Mouse (Mus musculus): ENCODE measurements around the gene Susd4.

Susd4 gene

GRCm38 (mm10) chr1:182861671-182862358 is 98.2 kb downstream of the Susd4 start:
- DNase-seq (ENCODE audit: low read depth) = no peak

- no peak for DNase-seq (ENCODE audit: low read depth)
Observed at GRCm38 (mm10) chr1:182863396-182863795, 99.7 kb downstream of the Susd4 start.

DNA sequence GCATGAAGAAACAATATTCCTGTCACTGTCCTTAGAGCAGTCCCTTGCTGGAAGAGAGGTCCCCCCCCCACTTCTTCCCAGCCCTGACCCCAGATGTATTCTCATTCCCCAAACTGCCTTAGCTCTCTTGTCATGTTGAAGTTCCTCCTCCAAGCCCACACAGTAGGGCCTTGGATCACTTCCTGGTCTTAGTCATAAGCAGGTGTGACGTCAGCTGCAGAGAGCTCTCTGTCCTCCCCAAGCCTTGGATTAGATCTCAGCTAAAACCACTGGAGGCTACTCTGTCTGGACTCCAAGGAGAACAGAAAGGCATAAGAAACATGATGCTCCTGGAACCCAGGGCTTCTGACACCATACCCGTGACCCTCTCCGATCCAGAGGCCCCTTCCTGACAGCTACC is 104.2 kb downstream of the Susd4 start:
- no peak for DNase-seq (ENCODE audit: low read depth)

DNA sequence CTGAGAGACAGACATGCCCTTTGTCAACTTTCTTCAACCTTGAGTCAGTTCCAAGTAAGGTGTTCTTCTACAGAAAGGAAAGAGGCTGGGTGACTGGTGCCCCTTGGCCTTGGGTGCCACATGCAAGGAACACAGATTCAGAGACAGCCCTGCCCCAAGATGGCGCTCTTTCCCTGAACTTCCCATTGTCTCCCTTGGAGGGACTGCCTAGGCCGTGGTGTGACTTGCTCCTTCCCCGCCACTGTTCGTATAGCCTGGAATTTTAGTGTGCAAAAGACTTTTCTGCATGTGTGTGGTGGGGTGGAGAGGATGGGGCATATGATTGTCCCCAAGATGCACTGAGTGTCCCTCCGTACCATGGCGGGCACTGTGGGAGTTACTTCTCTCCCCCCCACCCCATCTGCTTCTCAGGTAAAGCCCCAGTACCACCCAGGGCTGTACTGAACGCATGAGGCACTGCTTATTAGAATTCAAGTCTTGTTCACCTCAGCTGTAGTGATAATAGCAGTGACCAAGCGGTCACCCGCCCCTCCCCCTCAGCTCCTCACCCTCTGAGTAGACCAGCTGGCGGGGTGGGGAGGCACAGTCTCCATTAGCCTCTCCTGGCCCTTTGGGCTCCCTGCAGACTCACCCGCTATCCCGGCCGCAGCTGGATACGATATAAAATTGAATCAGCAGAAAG is 104.9 kb downstream of the Susd4 start:
- DNase-seq (ENCODE audit: low read depth) = peak; percentile 41

DNA sequence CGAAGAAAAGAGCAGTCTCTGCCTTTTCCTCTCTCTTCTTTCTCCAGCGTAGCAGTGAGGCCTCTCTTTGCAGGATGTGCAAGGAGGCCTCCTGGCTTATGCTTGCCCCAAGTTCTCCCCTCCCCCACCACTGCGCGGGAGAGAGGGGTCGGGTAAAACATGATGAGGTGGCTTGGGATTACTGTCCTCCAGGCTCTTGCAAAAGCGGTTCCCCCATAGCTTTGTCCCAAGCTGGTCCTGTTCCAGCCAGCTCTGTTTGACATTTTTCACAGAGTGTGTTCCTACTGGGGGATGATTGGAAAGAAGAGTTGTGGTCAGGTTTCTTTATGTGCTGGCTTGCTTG is 105.4 kb downstream of the Susd4 start:
- DNase-seq (ENCODE audit: low read depth) = no peak

DNA sequence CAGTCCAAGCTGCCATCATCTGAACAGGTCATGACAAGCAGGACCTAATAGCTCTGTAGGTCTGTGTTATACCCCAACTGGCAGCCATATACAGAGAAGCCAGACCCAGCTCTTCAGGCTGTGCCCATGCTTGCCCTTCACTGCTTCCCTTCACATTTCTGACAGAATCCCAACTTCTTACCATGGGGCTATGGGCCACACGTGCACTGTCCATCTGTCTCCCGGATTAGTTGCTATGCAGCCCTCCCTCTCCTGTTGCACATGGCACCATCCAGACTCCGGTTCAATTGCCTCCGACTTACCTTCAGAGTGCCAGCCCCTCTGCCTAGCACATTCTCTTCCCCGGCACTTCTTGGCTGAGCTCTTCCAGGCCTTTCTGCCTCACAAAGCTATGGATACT is 114.5 kb downstream of the Susd4 start:
- DNase-seq (ENCODE audit: low read depth) = no peak

DNA sequence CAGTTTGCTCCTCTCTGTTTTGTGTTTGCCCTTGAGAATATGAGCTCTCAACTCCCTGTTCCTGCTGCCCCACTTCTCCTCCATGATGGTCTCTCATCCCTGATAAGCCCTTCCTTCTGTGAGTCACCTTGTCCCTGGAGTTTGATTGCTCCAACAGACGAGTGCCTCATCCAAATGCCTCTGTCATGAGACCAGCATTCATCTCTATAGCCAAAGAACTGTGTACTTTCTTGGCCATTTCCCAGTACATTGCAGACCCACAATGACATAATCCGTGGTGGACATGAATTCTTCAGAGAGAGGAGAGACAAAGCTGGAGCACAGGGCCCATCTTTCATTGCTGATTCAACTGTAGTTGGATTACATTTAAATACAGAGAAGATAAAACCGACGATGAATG is 115.1 kb downstream of the Susd4 start:
- DNase-seq (ENCODE audit: low read depth) = peak; percentile 50

DNA sequence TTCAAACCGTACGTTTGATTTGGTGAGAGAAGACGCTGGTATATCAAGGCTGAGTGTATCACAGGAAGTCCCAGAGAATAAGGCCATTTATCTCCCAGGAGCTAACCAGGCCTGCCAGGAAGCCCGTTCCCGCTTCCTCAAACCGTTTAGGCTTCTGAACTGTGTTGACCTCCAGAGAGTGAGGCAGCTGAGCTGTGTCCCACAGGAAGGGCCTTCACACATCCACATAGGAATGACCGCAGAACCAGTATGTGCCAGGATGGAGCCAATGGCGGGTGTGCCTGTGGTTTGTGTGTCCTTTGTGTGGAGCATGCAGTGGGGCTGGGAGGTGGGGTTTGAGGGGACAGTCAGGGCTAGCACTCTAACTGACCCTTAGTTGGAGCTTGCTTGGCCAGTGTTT is 117.6 kb downstream of the Susd4 start:
- no peak for DNase-seq (ENCODE audit: low read depth)

GRCm38 (mm10) chr1:182882611-182883010 is 119.0 kb downstream of the Susd4 start:
- peak; percentile 20 for DNase-seq (ENCODE audit: low read depth)

DNA sequence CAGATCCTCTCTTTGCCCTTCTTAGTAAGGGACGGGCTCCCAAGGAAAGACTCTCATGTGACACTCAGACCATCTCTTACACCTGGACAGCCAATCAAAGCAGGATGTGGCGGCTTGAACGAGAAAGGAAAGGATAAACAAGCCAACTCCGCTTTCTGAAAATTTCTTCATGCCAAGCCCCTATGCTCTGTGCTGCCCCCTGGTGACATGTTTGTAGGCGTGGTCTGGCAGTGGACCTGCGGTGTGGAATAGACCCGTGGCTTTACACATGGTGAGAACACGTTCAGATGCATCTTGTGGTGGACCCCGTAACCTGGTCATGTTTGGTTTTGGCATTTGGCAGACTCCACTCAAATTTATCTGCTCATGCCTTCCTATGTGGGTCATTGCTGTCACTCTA is 132.0 kb downstream of the Susd4 start:
- peak; percentile 56 for DNase-seq (ENCODE audit: low read depth)

DNA sequence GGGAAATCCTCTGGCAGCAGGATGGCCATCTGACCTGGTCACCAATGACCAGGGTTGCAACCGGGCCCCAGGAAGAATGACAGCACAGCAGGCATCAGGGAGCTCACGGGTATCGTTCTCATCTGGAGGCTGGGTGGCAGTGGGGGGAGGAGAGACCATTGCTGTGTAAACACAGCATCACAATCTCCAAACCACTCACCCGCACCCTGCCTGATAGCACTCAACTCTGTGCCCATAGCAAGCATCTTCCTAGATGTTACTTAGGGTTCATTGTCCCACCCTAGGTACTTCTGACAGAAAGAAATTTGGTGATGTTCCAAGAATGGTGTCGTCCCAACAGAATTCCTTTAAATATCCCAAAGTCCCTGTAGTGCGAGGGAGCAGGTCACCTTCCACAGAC is 133.4 kb downstream of the Susd4 start:
- no peak for DNase-seq (ENCODE audit: low read depth)

DNA sequence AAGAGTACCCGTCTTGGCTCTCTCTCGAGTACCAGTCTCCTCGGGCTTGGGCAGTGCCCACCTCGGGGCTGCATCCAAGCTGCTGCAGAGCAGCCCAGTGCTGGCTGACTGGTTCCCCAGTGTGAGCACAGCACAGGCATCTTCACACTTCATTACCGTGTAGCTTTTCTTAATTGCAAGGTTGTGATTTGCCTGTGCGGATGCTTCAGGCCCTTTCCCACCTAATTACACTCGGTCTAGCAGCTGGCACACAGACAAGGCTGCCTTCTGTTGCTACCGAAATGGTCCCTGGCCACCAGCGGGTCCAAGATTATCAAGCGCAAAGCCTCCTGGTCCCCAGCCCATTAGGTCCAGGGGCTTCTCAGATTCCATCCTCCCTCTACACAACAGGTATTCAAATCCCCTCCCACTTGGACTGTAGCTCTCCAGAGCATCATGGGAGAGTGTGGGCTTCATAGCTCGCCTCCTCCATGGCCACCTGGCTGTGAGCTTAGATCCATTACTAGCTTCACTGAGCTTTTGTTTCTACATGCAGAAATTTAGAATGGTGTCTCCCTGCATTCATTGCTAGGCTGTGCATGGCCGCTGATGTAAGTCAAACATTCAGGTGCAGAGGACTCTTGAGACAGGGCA is 134.0 kb downstream of the Susd4 start:
- DNase-seq (ENCODE audit: low read depth) = no peak

- peak; percentile 79 for DNase-seq (ENCODE audit: low read depth)
Observed at GRCm38 (mm10) chr1:182902095-182902494, 138.4 kb downstream of the Susd4 start.

DNA sequence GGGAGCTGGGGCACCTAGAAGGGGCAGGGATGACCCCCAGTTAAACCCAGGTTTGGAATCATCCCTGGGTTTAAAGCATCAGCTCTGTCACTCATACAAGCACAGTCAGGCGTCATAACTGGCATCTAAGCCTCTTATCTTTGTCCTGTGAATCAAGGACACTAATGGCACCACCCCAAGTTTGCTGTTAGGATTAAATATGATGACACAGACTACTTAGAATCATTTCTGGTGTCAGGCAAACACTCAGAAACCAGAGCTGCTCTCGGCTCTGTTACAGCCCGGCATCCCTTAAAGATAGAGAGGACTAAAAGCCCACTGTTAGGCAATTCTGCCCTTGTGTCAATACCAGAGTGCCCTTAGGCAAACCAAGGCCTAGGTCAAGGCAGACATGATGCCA is 139.2 kb downstream of the Susd4 start:
- no peak for DNase-seq (ENCODE audit: low read depth)

GRCm38 (mm10) chr1:182905669-182906068 is 142.0 kb downstream of the Susd4 start:
- no peak for DNase-seq (ENCODE audit: low read depth)

GRCm38 (mm10) chr1:182908050-182909036 is 144.7 kb downstream of the Susd4 start:
- peak; percentile 100 for DNase-seq (ENCODE audit: low read depth)

DNA sequence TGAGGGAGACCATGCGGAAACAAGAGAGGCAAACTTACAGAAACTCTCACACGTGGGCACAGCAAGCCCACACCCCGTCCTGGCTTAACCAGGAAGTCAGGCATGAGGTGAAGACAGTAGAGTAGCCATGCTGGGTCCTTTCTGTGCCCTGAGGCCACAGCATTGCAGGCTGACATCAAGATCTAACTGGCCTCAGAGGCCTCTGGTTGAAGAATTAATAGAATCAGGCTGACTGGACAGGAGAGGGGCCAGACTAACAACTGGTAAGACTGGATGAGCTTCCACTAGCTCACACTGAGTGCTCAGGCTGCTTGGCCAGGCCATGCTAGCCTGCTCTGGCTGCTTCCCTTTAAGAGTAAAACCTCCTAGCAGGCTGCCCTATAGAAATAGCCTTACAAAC is 145.4 kb downstream of the Susd4 start:
- DNase-seq (ENCODE audit: low read depth) = peak; percentile 44

- no peak for DNase-seq (ENCODE audit: low read depth)
Observed at GRCm38 (mm10) chr1:182909596-182909995, 145.9 kb downstream of the Susd4 start.

DNA sequence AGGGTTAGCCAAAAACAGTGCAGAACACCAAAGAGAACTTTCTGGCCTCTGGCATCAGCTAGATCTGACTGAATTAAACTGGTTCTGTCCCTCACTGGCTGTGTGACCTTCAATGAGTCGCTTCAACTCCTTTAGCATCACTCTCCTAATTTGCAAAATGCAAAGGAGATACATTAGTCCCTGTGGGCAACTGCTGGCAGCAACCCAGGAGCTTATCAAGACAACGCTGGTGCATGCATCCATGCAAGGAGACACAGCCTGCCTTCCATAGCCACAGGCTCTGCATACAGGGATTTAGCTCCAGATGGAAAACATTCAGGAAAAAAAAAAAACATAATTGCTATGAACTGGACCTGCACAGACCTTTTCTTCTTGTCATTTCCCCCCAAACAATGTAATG is 148.9 kb downstream of the Susd4 start:
- no peak for DNase-seq (ENCODE audit: low read depth)

DNA sequence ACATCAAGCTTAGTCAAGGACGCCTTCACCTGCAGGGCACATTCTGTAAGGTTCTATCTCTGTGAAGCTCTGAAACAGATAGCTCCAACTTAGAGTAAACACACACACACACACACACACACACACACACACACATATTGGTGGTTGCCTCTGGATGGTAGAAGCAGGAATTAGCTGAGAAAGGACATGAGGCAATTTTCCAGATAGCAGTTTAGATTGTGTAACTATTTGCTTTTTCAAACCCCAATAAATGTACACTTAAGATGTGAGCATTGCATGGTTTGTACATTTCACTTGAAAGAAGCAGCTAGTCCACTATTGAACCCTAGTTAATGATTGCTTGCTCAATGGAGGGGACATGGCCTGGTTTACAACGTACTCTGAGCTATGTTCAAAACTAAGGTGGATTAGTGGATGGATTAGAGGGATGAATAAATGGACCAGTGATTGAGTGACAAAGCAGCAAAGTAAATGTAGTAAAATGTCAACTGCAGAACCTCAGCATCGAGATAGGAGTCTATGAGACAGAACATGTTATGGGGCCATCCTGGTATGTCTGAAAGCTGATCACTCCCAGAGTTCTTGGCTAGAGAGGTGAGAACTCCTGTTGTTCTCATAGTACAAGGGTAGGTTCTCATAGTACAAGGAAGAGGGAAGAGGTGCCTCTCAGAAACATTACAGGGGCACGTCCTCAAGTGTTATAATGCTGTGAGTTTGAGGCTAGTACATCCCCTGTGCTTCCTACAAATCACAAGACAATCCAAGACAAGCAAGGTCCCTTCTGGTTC is 150.7 kb downstream of the Susd4 start:
- DNase-seq (ENCODE audit: low read depth) = no peak

- no peak for DNase-seq (ENCODE audit: low read depth)
Observed at GRCm38 (mm10) chr1:182916166-182916565, 152.5 kb downstream of the Susd4 start.

All from NIH3T3 (cell line).